Mouse (Mus musculus): Measurements from ENCODE around the gene B3gnt7. TPM values are rescaled to one million over a fixed set of nuclear protein-coding genes. Genes with fewer than 3 reads are reported as not detected.
A peak's percentile ranks its signal among the peaks of the same experiment; 100 is the strongest.

Gene B3gnt7
- 6.6 and 8.1 TPM in 2 replicates for polyA plus RNA-seq (2016; fragmentation: Nextera tagmentation; extraction: Ambion mirVana)

GRCm38 (mm10) chr1:86302532-86302931 is at the start of gene B3gnt7:
Gene B3gnt7, plus strand, starts transcription at chr1:86302832.
- peaks cover 34% of the 10 kb centered on the region for H3K4me1 ChIP-seq
- H3K27ac ChIP-seq = peak within 1 kb of the TSS; percentile 43
- 24% methylated on average over 6 of the region's 6 CpGs for WGBS

GRCm38 (mm10) chr1:86253410-86253809 is 49.2 kb upstream of the B3gnt7 start:
- Histone ChIP-seq H3K4me1 (peaks cover 8% of the 10 kb centered on the region; the same call in 1 of the 2 replicates), H3K4me3 (no peak overlapping the region), H3K36me3 (peaks cover 7% of the 10 kb centered on the region; the same call in 1 of the 2 replicates), H3K27ac (no peak overlapping the region), H3K27me3 (ENCODE audit: insufficient read depth, poor library complexity, severe bottlenecking) (no peaks in the 10 kb centered on the region), H3K9me3 (no peaks in the 10 kb centered on the region)
- DNase-seq (ENCODE audit: low spot score) = no peak
- WGBS = 85% methylated on average over 8 of the region's 8 CpGs

More at GRCm38 (mm10) chr1:86302532-86302931, at the start of gene B3gnt7:
- Histone ChIP-seq H3K36me3 (0 out of 2 replicates have a peak, but pooled peaks cover 4% of the 10 kb centered on the region), H3K4me3 (peak within 1 kb of the TSS; percentile 73), H3K27me3 (ENCODE audit: insufficient read depth, poor library complexity, severe bottlenecking) (peaks cover 83% of the 10 kb centered on the region), H3K9me3 (no peaks in the 10 kb centered on the region)
- no peak for DNase-seq (ENCODE audit: low spot score)

GRCm38 (mm10) chr1:86256311-86256710 is 46.3 kb upstream of the B3gnt7 start:
- H3K36me3 ChIP-seq = no peaks in the 10 kb centered on the region
- no peak overlapping the region for H3K27ac ChIP-seq
- no peak for DNase-seq (ENCODE audit: low spot score)
- H3K4me3 ChIP-seq = no peak overlapping the region
- WGBS = 69% methylated on average over 4 of the region's 4 CpGs
- H3K9me3 ChIP-seq = no peaks in the 10 kb centered on the region
- H3K27me3 ChIP-seq (ENCODE audit: insufficient read depth, poor library complexity, severe bottlenecking) = no peaks in the 10 kb centered on the region
- H3K4me1 ChIP-seq = peaks cover 8% of the 10 kb centered on the region; the same call in 1 of the 2 replicates

GRCm38 (mm10) chr1:86257228-86257627 is 45.4 kb upstream of the B3gnt7 start:
- Histone ChIP-seq H3K4me3 (no peak overlapping the region), H3K27ac (no peak overlapping the region), H3K36me3 (no peaks in the 10 kb centered on the region), H3K4me1 (peaks cover 8% of the 10 kb centered on the region; the same call in 1 of the 2 replicates), H3K27me3 (ENCODE audit: insufficient read depth, poor library complexity, severe bottlenecking) (no peaks in the 10 kb centered on the region), H3K9me3 (no peaks in the 10 kb centered on the region)
- no peak for DNase-seq (ENCODE audit: low spot score)
- 88% methylated on average over 8 of the region's 8 CpGs for WGBS

GRCm38 (mm10) chr1:86258171-86258824 is 44.3 kb upstream of the B3gnt7 start:
- Histone ChIP-seq H3K27ac (no peak overlapping the region), H3K27me3 (ENCODE audit: insufficient read depth, poor library complexity, severe bottlenecking) (no peaks in the 10 kb centered on the region), H3K4me3 (no peak overlapping the region), H3K36me3 (no peaks in the 10 kb centered on the region), H3K9me3 (no peaks in the 10 kb centered on the region), H3K4me1 (peaks cover 10% of the 10 kb centered on the region; the same call in 1 of the 2 replicates)
- WGBS = 54% methylated on average over 7 of the region's 7 CpGs
- DNase-seq (ENCODE audit: low spot score) = no peak

- Histone ChIP-seq H3K9me3 (no peaks in the 10 kb centered on the region), H3K36me3 (no peaks in the 10 kb centered on the region), H3K4me1 (peaks cover 14% of the 10 kb centered on the region), H3K27ac (no peak overlapping the region), H3K27me3 (ENCODE audit: insufficient read depth, poor library complexity, severe bottlenecking) (no peaks in the 10 kb centered on the region), H3K4me3 (no peak overlapping the region)
- WGBS = 64% methylated on average over 7 of the region's 7 CpGs
- DNase-seq (ENCODE audit: low spot score) = no peak
Measured at GRCm38 (mm10) chr1:86263564-86264339, 38.9 kb upstream of the B3gnt7 start.

- DNase-seq (ENCODE audit: low spot score) = no peak
- no peak overlapping the region for H3K27ac ChIP-seq
- H3K9me3 ChIP-seq = no peaks in the 10 kb centered on the region
- no peak overlapping the region for H3K4me3 ChIP-seq
- no peaks in the 10 kb centered on the region for H3K27me3 ChIP-seq (ENCODE audit: insufficient read depth, poor library complexity, severe bottlenecking)
- H3K36me3 ChIP-seq = no peaks in the 10 kb centered on the region
- H3K4me1 ChIP-seq = peaks cover 19% of the 10 kb centered on the region
- WGBS = 55% methylated on average over 3 of the region's 3 CpGs
Measured at GRCm38 (mm10) chr1:86265060-86265459, 37.6 kb upstream of the B3gnt7 start.

GRCm38 (mm10) chr1:86268492-86269189 is 34.0 kb upstream of the B3gnt7 start:
- Histone ChIP-seq H3K36me3 (no peaks in the 10 kb centered on the region), H3K9me3 (no peaks in the 10 kb centered on the region), H3K27ac (no peak overlapping the region), H3K4me1 (peaks cover 13% of the 10 kb centered on the region), H3K27me3 (ENCODE audit: insufficient read depth, poor library complexity, severe bottlenecking) (no peaks in the 10 kb centered on the region), H3K4me3 (no peak overlapping the region)
- DNase-seq (ENCODE audit: low spot score) = no peak
- WGBS = 85% methylated on average over 9 of the region's 9 CpGs

GRCm38 (mm10) chr1:86269190-86269508 is 33.5 kb upstream of the B3gnt7 start:
- no peak for DNase-seq (ENCODE audit: low spot score)
- Histone ChIP-seq H3K36me3 (no peaks in the 10 kb centered on the region), H3K4me1 (peaks cover 8% of the 10 kb centered on the region; the same call in 1 of the 2 replicates), H3K9me3 (no peaks in the 10 kb centered on the region), H3K27ac (no peak overlapping the region), H3K27me3 (ENCODE audit: insufficient read depth, poor library complexity, severe bottlenecking) (no peaks in the 10 kb centered on the region), H3K4me3 (no peak overlapping the region)
- WGBS = 81% methylated on average over 4 of the region's 4 CpGs

- H3K36me3 ChIP-seq = no peaks in the 10 kb centered on the region
- no peaks in the 10 kb centered on the region for H3K9me3 ChIP-seq
- no peak overlapping the region for H3K4me3 ChIP-seq
- H3K4me1 ChIP-seq = 0 out of 2 replicates have a peak, but pooled peaks cover 8% of the 10 kb centered on the region
- no peaks in the 10 kb centered on the region for H3K27me3 ChIP-seq (ENCODE audit: insufficient read depth, poor library complexity, severe bottlenecking)
- no peak overlapping the region for H3K27ac ChIP-seq
- DNase-seq (ENCODE audit: low spot score) = no peak
- WGBS = 73% methylated on average over 6 of the region's 6 CpGs
Measured at GRCm38 (mm10) chr1:86271707-86272106, 30.9 kb upstream of the B3gnt7 start.

GRCm38 (mm10) chr1:86277055-86277454 is 25.6 kb upstream of the B3gnt7 start:
- Histone ChIP-seq H3K27me3 (ENCODE audit: insufficient read depth, poor library complexity, severe bottlenecking) (no peaks in the 10 kb centered on the region), H3K27ac (no peak overlapping the region), H3K9me3 (no peaks in the 10 kb centered on the region), H3K4me3 (no peak overlapping the region), H3K4me1 (no peaks in the 10 kb centered on the region), H3K36me3 (no peaks in the 10 kb centered on the region)
- WGBS = 75% methylated on average over 5 of the region's 5 CpGs
- DNase-seq (ENCODE audit: low spot score) = no peak

- H3K36me3 ChIP-seq = no peaks in the 10 kb centered on the region
- H3K27me3 ChIP-seq (ENCODE audit: insufficient read depth, poor library complexity, severe bottlenecking) = no peaks in the 10 kb centered on the region
- H3K4me3 ChIP-seq = no peak overlapping the region
- H3K4me1 ChIP-seq = no peaks in the 10 kb centered on the region
- H3K27ac ChIP-seq = no peak overlapping the region
- no peaks in the 10 kb centered on the region for H3K9me3 ChIP-seq
- DNase-seq (ENCODE audit: low spot score) = no peak
- 79% methylated on average over 11 of the region's 11 CpGs for WGBS
Measured at GRCm38 (mm10) chr1:86281781-86282536, 20.7 kb upstream of the B3gnt7 start.
